Mouse (Mus musculus) CD4-positive, CD25-positive, alpha-beta regulatory T cell, adult 9 weeks (primary cell): Measurements from ENCODE around the gene Srebf2. TPM values are rescaled to one million over a fixed set of nuclear protein-coding genes. Genes with fewer than 3 reads are reported as not detected.

Experiments used
- polyA plus RNA-seq: library from polyadenylated mRNA; unstranded; fragments of 100-300 nt; shearing (Covaris generic); gene quantifications from one replicate; pipeline ENCODE4 v1.2.1, GENCODE M21; 2017

The Srebf2 gene
- polyA plus RNA-seq, result 187 TPM

GRCm38 (mm10) chr15:82146770-82147610 is at the start of gene Srebf2:
TSS of gene Srebf2 (plus strand) at chr15:82147181.

DNA sequence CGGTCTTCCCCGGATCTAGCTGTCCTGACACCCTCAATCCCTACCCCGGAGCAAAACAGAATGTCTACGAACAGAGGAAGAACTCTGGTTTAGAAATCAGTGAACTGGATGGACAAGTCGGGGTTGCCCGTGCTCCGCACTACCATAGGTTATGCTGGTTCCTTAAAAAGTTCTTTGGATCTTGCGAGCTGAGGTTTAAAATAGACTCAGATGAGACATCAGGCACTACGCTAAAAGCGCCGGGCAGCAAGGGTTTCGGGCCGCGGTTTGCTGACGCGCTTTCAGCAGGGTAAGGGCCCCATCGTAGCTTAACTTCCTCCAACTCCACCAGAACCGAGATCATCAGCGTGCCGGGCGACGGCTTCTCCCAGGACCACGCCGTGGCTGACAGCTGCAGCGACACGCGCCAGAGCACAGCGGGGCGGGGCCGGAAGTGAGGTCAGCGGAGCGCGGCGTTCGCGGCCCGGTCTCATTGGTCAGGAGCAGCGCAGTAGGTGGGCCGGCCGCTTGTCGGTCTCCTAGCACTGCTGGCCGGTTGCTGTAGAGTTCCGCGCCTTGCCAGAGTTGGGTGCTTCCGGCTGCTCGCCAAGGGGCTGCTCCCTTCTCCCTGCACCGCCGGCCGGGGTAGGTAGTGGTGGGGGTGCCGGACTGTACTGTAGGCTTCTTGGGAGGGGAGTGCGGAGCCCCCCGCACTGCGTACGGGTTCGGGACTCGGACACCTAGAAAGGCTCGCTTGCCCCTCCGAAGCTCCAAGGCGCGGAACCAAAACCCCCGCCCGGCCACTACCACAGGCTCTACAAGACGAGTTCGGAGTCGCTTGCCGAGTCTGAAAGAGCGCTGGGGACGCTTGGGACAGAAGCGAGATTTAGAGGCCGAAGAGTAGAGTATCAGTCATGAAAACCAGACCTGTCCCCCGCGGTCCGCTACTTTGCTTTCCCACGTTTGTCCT is 19.3 kb upstream of the Srebf2 start, which contains the start of gene Ccdc134:
Ccdc134 (plus strand) TSS at position 497 of the 949 bp plus-strand sequence.

GRCm38 (mm10) chr15:82212752-82213063 is 65.7 kb downstream of the Srebf2 start, which contains the start of gene Shisa8:
TSS of gene Shisa8 (minus strand) at chr15:82212815.

DNA sequence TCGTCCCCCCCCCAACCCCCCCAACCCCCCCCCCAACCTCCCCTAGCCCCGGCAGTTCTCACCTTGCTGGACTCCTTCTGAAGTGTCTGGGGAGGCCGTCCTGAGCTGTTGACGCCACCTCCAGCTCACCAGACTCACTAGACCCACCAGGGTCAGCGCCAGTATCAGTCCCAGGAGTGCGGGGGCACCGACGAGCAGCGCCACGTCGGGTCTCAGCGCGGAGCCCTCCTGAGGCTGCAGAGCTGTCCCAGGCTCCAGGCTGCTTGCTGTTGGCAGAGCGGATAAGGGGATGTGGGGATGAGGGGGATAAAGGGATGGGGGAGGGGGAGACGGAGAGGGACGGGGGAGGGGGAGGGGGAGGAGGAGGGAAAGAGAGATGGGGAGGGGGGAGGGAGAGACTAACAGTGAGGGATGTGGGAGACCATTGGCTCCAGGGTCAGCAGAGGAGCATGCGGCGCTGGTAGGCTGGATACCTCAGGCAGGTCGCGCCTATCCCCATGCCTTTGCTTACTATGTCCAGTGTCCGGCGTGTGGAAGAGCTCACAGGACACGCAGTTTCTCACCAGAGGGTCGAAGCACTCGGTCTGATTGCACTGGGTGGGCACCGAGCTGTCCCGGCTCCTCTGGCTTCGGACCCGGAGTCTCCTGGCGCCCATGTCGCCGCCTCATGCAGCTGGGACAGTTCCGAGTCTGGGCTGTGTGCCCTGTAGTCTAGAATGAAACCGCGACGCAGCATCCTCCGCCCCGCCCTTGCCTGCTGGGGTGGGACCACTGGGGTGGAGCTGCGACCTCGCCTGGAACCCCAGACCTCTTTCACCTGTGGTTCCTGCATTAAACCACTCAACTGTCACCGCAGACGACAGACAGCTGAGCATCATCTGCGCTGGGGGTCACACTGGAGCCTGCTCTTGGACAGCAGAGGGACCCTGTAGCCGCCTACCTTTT is 76.9 kb downstream of the Srebf2 start, which contains the start of gene Tnfrsf13c:
Tnfrsf13c (minus strand) TSS at position 713 of the 945 bp plus-strand sequence.

DNA sequence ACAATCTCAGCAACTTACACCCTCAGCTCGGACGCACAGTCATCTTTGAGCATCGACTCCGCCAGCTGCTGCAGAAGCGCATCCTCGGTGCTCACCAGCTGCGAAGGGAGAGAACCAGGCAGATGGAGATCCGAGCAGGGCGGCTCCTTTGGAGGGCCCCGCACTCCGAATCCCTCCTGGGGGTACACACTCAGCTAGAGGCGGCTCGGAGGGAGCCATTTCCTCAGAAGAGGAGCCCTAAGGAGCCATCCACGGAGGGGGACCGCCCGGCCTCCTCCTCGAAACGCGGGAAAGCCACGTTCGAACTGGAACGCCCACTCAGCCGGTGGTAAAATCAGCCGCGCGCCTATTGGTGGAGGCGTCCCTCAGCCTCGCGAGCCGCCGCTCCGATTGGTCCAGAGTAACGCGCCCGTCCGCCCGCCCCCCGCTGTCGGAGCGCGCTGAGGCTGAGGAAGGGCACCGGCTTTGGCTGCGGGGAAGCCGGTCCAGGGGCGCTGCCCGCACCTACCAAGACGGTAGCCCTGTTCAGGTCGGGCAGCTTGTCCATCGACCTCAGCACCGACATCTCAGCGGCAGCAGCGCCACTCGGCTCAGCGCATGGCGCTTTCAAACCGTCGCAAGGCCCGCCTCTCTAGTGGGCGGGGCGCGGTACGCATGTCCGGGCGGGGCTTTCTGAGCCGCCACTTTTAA is 97.3 kb downstream of the Srebf2 start, which contains the start of gene Cenpm:
Cenpm (minus strand) TSS at position 634 of the 690 bp plus-strand sequence.

DNA sequence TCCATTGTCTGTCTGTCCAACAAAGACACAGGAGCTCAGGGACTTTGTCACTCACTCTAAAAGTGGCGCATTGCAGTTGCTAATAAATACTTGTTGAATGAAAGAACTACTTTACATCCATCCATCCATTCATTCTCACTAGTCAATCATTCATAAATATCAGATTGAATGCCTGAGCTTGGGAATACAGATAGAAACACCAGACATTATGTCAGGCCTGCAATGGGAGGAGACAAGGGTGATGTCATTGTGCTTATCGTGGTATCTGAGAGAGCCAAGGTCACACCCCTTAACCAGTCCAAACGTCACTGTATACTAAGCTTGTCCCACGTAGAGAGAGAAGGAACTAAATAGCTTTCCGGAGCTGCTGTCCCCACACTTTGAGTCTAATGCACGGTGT is 105.1 kb downstream of the Srebf2 start, which contains the start of gene 1500009C09Rik:
1500009C09Rik (plus strand) TSS at position 301 of the 400 bp plus-strand sequence.

Other genes starting within 250 kb of the Srebf2 start
- 51.9 TPM for gene Polr3h, start 220.9 kb upstream of the Srebf2 start, polyA plus RNA-seq
- gene Csdc2, start 210.4 kb upstream of the Srebf2 start, polyA plus RNA-seq, result not detected
- 13.2 TPM for gene Pmm1, start 186.3 kb upstream of the Srebf2 start, polyA plus RNA-seq
- not detected for gene 1700029P11Rik, start 166.6 kb upstream of the Srebf2 start, polyA plus RNA-seq
- 79.4 TPM for gene Xrcc6, start 159.3 kb upstream of the Srebf2 start, polyA plus RNA-seq
- 16.0 TPM for gene Desi1, start 113.3 kb upstream of the Srebf2 start, polyA plus RNA-seq
- 183 TPM for gene Snu13, start 99.6 kb upstream of the Srebf2 start, polyA plus RNA-seq
- gene 4930407I10Rik, start 88.0 kb upstream of the Srebf2 start, polyA plus RNA-seq, result not detected
- 0.11 TPM for gene Mei1, start 77.2 kb upstream of the Srebf2 start, polyA plus RNA-seq
- gene Ccdc134, start 19.3 kb upstream of the Srebf2 start, polyA plus RNA-seq, result 32.0 TPM
- not detected for gene Shisa8, start 65.6 kb downstream of the Srebf2 start, polyA plus RNA-seq
- gene Tnfrsf13c, start 77.2 kb downstream of the Srebf2 start, polyA plus RNA-seq, result 2.0 TPM
- gene Cenpm, start 97.6 kb downstream of the Srebf2 start, polyA plus RNA-seq, result 7.9 TPM
- not detected for gene 1500009C09Rik, start 105.2 kb downstream of the Srebf2 start, polyA plus RNA-seq
- not detected for gene Sept3, start 127.7 kb downstream of the Srebf2 start, polyA plus RNA-seq
- gene Wbp2nl, start 151.8 kb downstream of the Srebf2 start, polyA plus RNA-seq, result not detected
- gene Naga, start 191.7 kb downstream of the Srebf2 start, polyA plus RNA-seq, result 68.6 TPM
- gene Pheta2, start 191.8 kb downstream of the Srebf2 start, polyA plus RNA-seq, result 5.3 TPM
- 241 TPM for gene Smdt1, start 191.8 kb downstream of the Srebf2 start, polyA plus RNA-seq
- 364 TPM for gene Ndufa6, start 207.1 kb downstream of the Srebf2 start, polyA plus RNA-seq
- 10.7 TPM for gene Cyp2d22, start 233.1 kb downstream of the Srebf2 start, polyA plus RNA-seq
- gene Cyp2d11, start 246.8 kb downstream of the Srebf2 start, polyA plus RNA-seq, result not detected